Mouse (Mus musculus): ENCODE measurements around the gene Tmub2. TPM values are rescaled to one million over a fixed set of nuclear protein-coding genes. Genes with fewer than 3 reads are reported as not detected.
A peak's percentile ranks its signal among the peaks of the same experiment; 100 is the strongest.

Tmub2 gene
- polyA plus RNA-seq, 1 experiment from 2014 or later: 30.9 TPM

DNA sequence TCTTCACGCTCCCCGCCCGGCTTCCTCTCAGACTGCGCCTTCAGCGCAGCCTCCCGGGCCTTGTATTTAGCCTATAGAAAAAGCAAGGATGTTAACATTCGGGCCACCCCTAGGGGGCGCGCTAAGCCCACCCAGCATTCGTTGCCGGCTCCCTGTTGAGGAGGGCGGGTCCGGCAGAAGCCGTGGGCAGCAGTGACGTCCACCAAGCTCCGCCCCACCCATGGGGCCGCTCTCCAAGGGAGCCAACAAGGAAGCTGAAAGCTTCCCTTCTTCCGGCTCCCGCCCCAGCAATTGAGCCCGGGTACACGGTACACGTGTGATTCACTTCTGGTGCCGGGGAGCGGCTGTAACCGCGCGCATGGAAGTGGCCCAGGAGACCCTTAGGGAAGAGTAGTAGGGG is 24.2 kb downstream of the Tmub2 start:
- H3K79me2 ChIP-seq (ENCODE audit: inconsistent target): no peaks in the 10 kb centered on the region; the same call in 1 of the 2 replicates
- under 1% methylated on average over 27 of the region's 27 CpGs for WGBS (ENCODE audit: missing documents)
- H3K27ac ChIP-seq: peak overlapping the region; percentile 28
- peaks cover 38% of the 10 kb centered on the region for H3K36me3 ChIP-seq (ENCODE audit: inconsistent target)
- H3K4me3 ChIP-seq (ENCODE audit: inconsistent target): peak overlapping the region; percentile 41

DNA sequence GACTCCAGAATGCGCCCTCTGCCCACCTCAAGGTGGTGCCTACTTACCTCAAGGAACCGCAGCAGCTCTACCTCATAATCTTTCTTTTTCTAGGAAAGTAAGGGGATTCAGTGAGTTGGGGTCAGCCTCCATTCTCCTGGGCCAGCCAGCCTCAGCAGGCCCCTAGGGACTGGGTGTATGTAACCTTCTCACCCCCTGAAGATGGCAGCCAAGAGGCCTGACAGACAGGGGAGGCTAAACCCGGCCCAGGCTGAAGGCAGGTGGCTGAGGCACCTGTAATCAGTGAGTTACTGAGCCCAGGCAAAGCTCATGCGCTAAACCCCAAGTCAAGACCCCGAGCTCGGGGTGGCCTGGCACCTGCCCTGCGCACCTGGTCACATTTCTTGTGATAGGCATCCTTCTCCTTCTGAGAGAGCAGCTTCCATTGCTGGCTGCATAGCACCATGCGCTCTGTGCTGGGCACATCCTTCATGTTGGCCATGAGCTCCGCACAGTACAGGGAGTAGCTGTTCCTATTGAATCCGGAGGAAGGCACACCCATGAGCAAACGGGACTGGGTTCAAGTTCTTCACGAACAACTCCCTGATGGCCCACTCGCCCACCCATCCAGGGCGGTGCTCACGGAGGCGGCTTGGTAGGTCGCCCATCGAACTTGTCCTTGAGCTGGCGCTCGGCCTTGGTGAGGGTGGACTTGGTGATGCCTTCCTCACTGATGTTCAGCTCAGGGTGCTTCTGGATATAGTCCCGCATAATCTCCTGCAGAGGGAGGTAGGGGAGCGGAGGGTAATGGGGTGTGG is 25.3 kb downstream of the Tmub2 start:
- 80% methylated on average over 13 of the region's 22 CpGs for WGBS (ENCODE audit: missing documents)
- H3K27ac ChIP-seq: no peak overlapping the region
- peaks cover 4% of the 10 kb centered on the region for H3K79me2 ChIP-seq (ENCODE audit: inconsistent target)
- H3K4me3 ChIP-seq (ENCODE audit: inconsistent target): peak overlapping the region; percentile 41
- H3K36me3 ChIP-seq (ENCODE audit: inconsistent target): peaks cover 48% of the 10 kb centered on the region

DNA sequence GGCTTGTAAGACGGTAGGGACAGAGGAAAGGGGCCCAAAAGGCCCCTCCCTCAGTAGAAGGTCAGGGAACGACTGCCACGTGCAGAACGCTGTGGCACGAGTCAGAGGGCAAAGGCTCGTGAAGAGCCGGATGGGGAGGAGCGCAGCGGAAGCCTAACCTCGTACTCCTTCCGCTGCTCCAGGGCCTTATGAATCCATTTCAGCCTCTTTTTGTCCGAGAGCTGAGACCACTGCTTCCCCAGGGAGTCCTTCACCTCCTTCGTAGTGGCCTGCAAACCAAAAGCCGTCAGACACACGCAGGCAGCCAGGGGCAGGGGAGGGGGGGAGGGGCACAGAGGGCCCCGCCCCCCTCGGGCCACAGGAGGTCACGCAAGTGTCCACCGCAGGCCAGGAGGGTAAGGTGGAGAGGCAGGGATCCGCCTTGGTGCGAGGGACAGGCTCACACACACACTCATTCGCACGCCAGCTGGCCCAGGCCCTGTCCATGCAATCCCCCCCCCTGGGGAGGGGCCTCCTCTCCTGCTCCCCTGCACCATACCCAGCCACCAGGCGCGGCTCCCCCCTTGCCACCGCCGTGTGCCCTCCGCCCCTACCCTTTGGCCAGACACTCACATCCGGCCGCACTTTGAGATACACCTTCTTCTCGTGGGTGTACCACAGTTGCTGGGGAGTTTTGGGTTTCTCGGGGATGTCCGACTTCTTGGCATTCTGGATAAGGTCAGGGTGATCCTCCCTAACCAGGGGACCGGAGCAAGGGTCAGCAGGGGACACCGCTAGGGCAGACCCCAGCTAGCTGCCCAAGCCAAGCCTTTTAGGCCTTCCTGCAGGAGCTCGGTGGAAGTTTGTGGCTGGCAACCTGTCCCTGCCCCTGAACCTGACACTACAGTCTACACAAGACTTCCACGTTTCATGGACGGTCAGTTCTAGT is 26.3 kb downstream of the Tmub2 start:
- H3K4me3 ChIP-seq (ENCODE audit: inconsistent target): no peak overlapping the region
- peaks cover 14% of the 10 kb centered on the region for H3K79me2 ChIP-seq (ENCODE audit: inconsistent target)
- WGBS (ENCODE audit: missing documents): 85% methylated on average over 32 of the region's 38 CpGs
- peaks cover 49% of the 10 kb centered on the region for H3K36me3 ChIP-seq (ENCODE audit: inconsistent target)
- no peak overlapping the region for H3K27ac ChIP-seq

DNA sequence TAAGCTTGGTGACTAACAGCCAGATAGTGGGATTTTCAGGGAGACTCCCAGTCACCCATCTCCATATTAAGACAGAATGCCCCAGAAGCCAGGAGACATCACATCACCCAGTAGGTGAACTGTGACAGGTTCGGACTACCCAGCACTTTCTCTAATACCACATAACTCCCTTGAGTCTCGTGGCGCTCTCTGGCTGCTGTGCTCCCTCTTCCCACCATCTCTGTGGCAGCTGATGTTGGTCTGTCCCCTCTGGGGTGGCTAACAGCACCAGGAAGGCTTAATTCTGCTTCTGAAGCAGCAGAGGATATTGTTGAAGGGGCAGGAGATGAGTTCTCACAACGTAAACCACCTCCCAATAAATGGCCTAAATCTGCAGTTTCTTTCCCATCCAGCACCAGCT is 27.2 kb downstream of the Tmub2 start:
- H3K36me3 ChIP-seq (ENCODE audit: inconsistent target): peaks cover 40% of the 10 kb centered on the region
- WGBS (ENCODE audit: missing documents): 87% methylated on average over 4 of the region's 4 CpGs
- H3K4me3 ChIP-seq (ENCODE audit: inconsistent target): no peak overlapping the region
- H3K27ac ChIP-seq: no peak overlapping the region
- peaks cover 19% of the 10 kb centered on the region for H3K79me2 ChIP-seq (ENCODE audit: inconsistent target)

DNA sequence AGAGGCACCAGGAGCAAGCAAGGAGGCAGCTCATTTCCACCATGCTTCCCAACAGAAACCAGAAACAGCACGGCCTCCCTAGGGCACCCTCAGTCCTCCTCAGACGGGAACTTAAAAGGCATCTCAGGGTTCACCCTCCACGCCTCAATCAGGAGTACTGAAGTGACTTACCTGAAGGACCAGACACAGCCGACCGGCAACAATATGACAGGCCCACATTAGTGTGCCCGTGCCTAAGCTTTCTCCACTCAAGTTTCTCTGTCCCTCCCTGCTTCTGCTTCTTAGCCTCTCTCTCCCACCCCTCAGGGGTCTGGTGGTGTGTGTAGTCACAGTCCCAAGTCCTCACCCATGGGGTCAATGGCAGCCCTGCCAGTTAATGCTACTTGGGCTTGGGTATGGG is 27.9 kb downstream of the Tmub2 start:
- WGBS (ENCODE audit: missing documents): 93% methylated on average over 5 of the region's 6 CpGs
- Histone ChIP-seq H3K36me3 (ENCODE audit: inconsistent target) (peaks cover 34% of the 10 kb centered on the region), H3K4me3 (ENCODE audit: inconsistent target) (no peak overlapping the region), H3K27ac (no peak overlapping the region), H3K79me2 (ENCODE audit: inconsistent target) (peaks cover 19% of the 10 kb centered on the region)

DNA sequence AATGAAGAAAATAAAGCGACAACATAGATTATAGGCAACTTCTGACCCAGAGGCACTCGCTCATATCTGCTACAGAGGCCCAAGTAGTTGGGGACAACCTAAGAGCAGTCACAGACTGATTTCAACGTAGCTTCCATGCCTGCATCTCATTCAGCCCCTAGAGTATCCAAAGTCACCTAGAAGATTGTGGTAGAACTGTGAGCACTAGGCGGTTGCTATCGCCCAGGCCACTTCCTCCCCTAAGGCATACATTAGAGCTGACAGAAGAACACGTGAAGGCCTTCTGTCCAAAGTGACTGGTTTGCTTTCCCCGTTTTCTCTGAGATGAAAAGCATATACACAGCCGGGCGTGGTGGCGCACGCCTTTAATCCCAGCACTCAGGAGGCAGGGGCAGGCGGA is 29.6 kb downstream of the Tmub2 start:
- H3K79me2 ChIP-seq (ENCODE audit: inconsistent target): peaks cover 19% of the 10 kb centered on the region
- peaks cover 28% of the 10 kb centered on the region; the same call in 1 of the 2 replicates for H3K36me3 ChIP-seq (ENCODE audit: inconsistent target)
- 82% methylated on average over 12 of the region's 12 CpGs for WGBS (ENCODE audit: missing documents)
- H3K27ac ChIP-seq: no peak overlapping the region
- H3K4me3 ChIP-seq (ENCODE audit: inconsistent target): no peak overlapping the region

DNA sequence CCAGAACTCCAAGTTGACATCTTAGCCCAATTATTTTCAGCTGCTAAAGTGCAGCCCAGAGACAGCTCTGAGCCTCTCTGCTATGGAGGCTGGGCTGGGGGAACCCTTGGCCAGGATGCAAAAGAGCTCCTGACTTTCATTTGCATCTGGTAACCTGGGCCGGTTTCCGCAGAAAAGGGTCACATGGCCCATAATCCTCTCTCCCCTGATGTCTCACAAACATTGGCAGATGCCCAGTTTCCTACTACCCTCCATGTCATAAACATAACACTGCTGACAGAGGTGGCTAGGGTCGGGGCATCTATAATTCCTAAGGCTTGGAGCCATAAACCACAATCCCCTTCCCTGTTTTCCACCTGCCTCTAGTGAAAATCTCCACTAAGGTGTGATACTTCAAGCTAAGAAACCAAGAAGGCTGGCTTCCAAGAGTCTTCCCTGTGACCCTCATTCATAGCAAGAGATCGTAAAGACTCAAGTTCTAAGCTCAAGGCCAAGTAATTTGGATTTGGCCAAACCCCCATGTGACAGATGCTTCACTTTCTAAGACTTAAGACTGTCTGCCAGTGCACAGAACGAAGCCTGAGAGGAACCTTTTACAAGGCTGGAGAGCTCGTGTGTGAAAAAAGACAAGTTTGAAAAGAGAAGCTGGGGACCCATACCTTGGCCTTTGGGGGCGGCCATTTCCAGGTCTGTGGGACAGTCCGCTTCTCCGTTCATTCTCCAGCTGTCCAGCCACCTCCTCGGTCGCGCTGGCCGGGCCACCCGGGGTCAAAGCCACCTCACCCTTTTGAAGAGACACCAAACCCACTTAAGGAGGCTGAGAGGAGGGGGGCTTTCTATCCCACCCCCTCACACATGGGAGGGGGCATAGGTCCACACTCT is 31.2 kb downstream of the Tmub2 start:
- 20% methylated on average over 14 of the region's 14 CpGs for WGBS (ENCODE audit: missing documents)
- peak overlapping the region; percentile 37 for H3K4me3 ChIP-seq (ENCODE audit: inconsistent target)
- H3K79me2 ChIP-seq (ENCODE audit: inconsistent target): peaks cover 19% of the 10 kb centered on the region
- peak overlapping the region; percentile 36 for H3K27ac ChIP-seq
- peaks cover 28% of the 10 kb centered on the region; the same call in 1 of the 2 replicates for H3K36me3 ChIP-seq (ENCODE audit: inconsistent target)

DNA sequence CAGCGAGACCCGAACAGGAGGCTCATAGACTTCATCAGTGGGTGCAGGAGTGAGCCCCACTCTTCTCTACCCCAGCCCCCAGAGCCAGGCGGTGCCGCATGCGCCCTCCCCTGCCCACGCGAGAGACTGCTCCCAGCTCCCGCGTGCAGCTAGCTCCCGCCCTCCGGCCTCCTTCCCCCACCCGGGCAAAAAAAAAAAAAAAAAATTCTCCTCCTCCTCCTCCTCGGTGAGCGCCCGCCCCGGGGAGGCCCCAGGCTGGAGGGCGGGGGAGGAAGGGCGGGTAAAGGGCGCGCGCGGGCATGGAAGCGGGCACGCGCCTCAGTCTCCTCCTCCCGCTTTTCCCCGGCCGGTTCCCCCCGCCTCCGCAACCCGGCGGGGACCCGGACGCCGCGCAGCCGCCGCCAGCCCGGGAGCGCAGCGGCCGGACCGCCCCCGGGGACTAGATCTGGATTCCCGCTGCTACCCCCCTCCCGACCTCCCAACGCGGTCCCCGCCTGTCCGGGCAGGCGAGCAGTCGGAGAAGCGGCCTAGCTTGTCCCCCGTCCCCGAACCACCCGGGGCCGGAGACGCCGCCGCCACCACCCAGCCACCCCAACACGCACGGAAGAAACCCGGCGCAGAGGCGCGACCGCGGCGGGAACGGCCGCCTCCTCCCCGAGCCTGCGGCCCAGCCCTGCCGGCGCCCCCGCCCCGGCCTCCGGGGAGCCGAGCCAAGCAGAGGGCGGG is 32.0 kb downstream of the Tmub2 start:
- Histone ChIP-seq H3K36me3 (ENCODE audit: inconsistent target) (peaks cover 28% of the 10 kb centered on the region; the same call in 1 of the 2 replicates), H3K27ac (peak overlapping the region; percentile 36), H3K4me3 (ENCODE audit: inconsistent target) (peak overlapping the region; percentile 37), H3K79me2 (ENCODE audit: inconsistent target) (peaks cover 19% of the 10 kb centered on the region)
- WGBS (ENCODE audit: missing documents): 1% methylated on average over 50 of the region's 80 CpGs

DNA sequence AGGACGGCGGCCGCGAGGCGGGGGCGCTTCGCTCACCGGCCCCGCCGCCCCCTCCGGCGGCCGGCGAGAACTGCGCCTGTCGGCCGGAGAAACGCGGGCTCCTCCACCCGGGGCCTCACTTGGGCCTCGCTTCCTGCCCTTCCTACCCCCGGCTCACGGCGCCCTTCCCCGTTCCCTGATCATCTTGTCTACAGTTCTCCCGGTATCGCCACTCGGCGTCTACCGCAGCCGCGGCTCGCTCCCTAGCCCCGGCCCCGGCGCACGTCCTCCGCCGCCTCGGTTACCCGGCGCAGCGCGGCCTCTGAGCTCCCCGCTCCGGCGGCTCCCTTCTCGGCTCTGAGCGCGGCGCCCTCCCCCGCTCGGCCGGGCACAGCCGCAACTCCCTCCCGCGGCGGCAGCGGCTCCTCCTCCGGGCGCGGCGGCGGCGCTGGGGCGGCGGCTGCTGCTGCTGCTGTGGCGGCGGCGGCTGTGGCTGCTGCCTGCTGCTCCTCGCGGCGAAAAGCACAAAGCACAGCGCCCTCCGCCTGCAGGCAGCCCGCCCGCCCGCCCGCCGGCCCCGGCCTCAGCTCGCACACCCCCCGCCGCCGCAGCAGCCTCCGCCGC is 32.7 kb downstream of the Tmub2 start:
- H3K36me3 ChIP-seq (ENCODE audit: inconsistent target): peaks cover 28% of the 10 kb centered on the region; the same call in 1 of the 2 replicates
- H3K27ac ChIP-seq: no peak overlapping the region
- H3K4me3 ChIP-seq (ENCODE audit: inconsistent target): peak overlapping the region; percentile 8; the same call in 1 of the 2 replicates
- H3K79me2 ChIP-seq (ENCODE audit: inconsistent target): peaks cover 19% of the 10 kb centered on the region
- under 1% methylated on average over 45 of the region's 87 CpGs for WGBS (ENCODE audit: missing documents)

DNA sequence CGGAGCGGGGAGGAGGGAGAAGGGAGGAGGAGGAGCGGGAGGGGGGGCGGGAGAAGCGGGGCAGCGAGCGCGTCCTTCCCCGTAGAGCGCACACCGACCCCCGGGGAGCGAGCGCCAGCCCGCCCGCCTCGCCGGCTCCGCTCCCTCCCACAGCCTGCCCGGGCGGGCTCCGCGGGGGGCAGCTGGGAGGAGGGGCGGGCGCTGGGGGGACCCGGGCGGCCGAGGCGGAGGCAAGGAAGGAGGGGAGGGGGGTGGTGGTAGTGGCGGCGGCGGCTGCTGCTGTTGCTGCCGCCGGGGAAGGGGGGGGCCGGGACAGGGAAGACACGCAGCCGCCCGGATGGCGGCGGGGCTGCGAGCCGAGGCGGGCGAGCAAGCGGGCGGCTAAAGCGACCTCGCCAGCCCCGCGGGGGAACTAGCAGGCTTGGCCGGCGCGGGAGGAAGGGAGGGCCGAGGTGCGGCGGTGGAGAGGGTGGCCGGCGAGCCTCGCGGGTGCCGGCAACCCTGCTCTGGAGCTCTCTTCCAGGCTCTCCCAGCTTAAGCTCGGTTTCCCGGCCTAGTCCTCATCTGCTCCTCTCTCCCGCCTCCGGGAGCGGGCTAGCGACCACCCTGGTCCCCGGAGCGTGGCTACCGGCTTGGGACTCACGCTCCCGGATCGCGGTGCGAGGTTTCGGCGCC is 33.3 kb downstream of the Tmub2 start:
- WGBS (ENCODE audit: missing documents): under 1% methylated on average over 43 of the region's 77 CpGs
- peaks cover 22% of the 10 kb centered on the region; the same call in 1 of the 2 replicates for H3K36me3 ChIP-seq (ENCODE audit: inconsistent target)
- peak overlapping the region; percentile 60 for H3K4me3 ChIP-seq (ENCODE audit: inconsistent target)
- H3K79me2 ChIP-seq (ENCODE audit: inconsistent target): peaks cover 19% of the 10 kb centered on the region
- peak overlapping the region; percentile 75 for H3K27ac ChIP-seq

DNA sequence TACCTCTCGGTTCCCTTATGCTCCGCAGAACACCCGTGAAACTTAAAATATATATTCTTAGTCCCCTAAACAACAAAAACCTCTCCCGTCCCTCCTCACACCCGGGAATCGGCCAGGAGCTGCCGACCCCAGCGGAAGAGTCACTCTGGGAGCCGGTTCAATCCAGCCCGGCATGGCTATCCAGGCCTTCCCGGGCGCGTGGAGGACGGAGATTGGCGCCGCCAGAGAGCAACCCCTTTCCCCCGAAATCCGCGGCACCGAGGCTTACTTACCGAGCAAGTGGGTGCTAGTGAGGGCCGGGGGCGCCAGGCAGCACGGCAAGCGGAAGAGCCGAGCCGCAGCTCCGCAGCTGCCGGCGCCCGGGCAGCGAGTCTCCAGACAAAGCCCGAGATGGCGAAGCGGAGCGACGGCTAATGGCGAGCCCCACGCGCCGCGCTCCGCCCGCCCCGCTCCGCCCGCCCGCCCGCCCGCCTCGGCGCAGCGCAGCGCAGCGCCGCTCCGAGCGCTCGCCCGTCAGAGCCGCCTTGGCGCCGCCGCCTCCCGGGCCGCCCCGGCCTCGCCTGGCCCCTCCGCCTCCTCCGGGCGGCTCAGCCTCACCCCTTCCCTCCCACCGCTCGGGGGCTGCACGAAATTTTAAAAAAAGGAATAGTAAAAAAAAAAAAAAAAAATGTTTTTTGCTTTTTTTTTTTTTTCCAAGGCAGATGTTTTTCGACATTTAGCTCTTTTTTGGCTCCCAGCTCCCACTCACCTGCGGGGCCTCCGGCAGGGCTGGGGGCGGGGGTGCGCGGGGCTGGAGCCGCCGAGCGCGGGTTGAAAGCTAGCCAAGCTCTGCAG is 34.1 kb downstream of the Tmub2 start:
- peaks cover 19% of the 10 kb centered on the region for H3K79me2 ChIP-seq (ENCODE audit: inconsistent target)
- WGBS (ENCODE audit: missing documents): under 1% methylated on average over 61 of the region's 84 CpGs
- H3K4me3 ChIP-seq (ENCODE audit: inconsistent target): peak overlapping the region; percentile 60
- H3K27ac ChIP-seq: peak overlapping the region; percentile 75
- H3K36me3 ChIP-seq (ENCODE audit: inconsistent target): peaks cover 15% of the 10 kb centered on the region; the same call in 1 of the 2 replicates

DNA sequence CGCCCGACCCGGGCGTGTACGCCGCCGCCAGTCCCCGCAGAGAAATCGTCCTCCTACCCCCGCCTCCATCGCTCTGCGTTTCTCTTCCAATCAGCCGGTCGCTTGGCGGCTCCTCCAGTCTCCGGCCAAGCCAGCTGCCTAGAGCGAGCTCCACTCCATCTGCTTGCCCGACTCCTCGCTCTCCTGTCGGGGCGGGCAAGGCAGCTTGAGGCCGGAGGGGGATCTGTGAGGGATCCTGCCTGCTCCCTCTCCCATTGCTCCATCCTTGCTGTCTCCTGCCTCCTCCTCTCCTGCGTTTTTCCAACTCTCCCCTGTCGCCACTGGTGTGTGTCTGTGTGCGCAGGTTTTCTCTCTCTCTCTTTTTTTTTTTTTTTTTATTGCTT is 34.7 kb downstream of the Tmub2 start, which contains the start of gene Ubtf:
Ubtf (minus strand) TSS at position 333 of the 383 bp plus-strand sequence.
- Histone ChIP-seq H3K36me3 (ENCODE audit: inconsistent target) (peaks cover 9% of the 10 kb centered on the region; the same call in 1 of the 2 replicates), H3K27ac (peak within 1 kb of the TSS; percentile 75), H3K4me3 (ENCODE audit: inconsistent target) (peak within 1 kb of the TSS; percentile 60), H3K79me2 (ENCODE audit: inconsistent target) (peaks cover 19% of the 10 kb centered on the region)
- WGBS (ENCODE audit: missing documents): 0% methylated on average over 21 of the region's 25 CpGs
